23 mouse cellular contexts compared by ENCODE assay signal in the genomic region with DNA sequence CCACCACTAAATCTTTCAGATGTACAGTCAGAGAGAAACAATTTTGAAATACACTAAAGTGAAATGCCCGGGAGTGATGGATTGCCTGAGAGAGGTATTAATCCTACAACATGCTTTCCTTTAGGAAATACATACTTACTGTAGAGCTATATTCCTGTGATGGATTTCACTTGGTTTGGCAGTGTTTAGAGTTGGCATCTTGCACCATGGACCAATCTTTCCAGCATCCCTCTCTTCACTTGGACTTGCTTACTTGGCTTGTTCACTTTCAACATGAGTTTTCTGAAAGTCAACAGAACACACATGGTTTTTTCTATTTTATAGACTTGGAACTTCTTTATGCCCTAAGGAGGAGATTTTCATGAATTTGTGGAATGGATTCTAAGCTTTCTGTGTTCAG.
DNase-seq lines count a peak whose midpoint lies in the region; ATAC-seq and TF ChIP-seq lines count a peak whose summit lies in the region.
"Had no signal": no experiment of that assay in that cellular context is flagged by ENCODE, and none has a peak within 500 bp of the region (broad histone marks: within the 10 kb centered on the region; RNA-seq: fewer than 3 reads in every experiment).

No protein-coding gene starts in this region.

- peak; percentile 30 for DNase-seq in forebrain, embryonic 14.5 days (ENCODE audit: low spot score)
- DNase-seq in forebrain, postnatal 0 days: peak; percentile 61
- peak; percentile 7 for DNase-seq in heart, adult 11 months
- no peak for DNase-seq in heart, postnatal 25 days (ENCODE audit: low spot score)
- DNase-seq in brain, embryonic 14.5 days (ENCODE audit: low read depth): peak; percentile 51
- DNase-seq in cerebellum, postnatal 14 days: no peak
- DNase-seq: adrenal gland, adult 2 months; adrenal gland, adult 8-10 months; adrenal gland, postnatal 10 days; adrenal gland, postnatal 14 days; adrenal gland, postnatal 25 days; adrenal gland, postnatal 36 days; B cell, adult 2 months; cerebellum, adult 11 months; cerebellum, adult 11-12 months; cerebellum, adult 18-20 months had no signal

- no peak for TF ChIP-seq POLR2A in brain, embryonic 14.5 days (IDR thresholded peaks at IDR 0.05; ENCODE audit: borderline replicate concordance, extremely low read depth, insufficient read depth, insufficient read length, poor library complexity, severe bottlenecking)

- H3K9ac ChIP-seq in forebrain, embryonic 14.5 days (ENCODE audit: low read length): no peak overlapping the region
- no peak overlapping the region for H3K9ac ChIP-seq in forebrain, embryonic 15.5 days (replicated peaks)
- no peak overlapping the region for H3K9ac ChIP-seq in forebrain, postnatal 0 days
- no peak overlapping the region for H3K9ac ChIP-seq in forebrain, embryonic 13.5 days

- WGBS in forebrain, embryonic 14.5 days: 84% methylated on average over 1 of the region's 1 CpGs
- WGBS in forebrain, embryonic 15.5 days: 93% methylated on average over 1 of the region's 1 CpGs
- 75% methylated on average over 1 of the region's 1 CpGs for WGBS in forebrain, postnatal 0 days
- 85% methylated on average over 1 of the region's 1 CpGs for WGBS in forebrain, embryonic 13.5 days

- no peak overlapping the region for H3K27ac ChIP-seq in forebrain, embryonic 14.5 days (ENCODE audit: low read depth, low read length)
- H3K27ac ChIP-seq in forebrain, embryonic 15.5 days (replicated peaks): no peak overlapping the region
- H3K27ac ChIP-seq in forebrain, postnatal 0 days (ENCODE audit: low read depth, low read length): no peak overlapping the region
- no peak overlapping the region for H3K27ac ChIP-seq in forebrain, embryonic 13.5 days

- ATAC-seq in forebrain, embryonic 14.5 days: no peak
- ATAC-seq in forebrain, embryonic 15.5 days (replicated peaks): no peak
- ATAC-seq in forebrain, postnatal 0 days: no peak
- ATAC-seq in forebrain, embryonic 13.5 days: no peak
- ATAC-seq: activated CD4-positive, CD25-positive, alpha-beta regulatory T cell, adult 4 months; CD4-positive, CD25-positive, alpha-beta regulatory T cell, adult 4 months; Patski had no signal

- H3K4me2 ChIP-seq in forebrain, embryonic 14.5 days (ENCODE audit: low read length): no peak overlapping the region
- H3K4me2 ChIP-seq in forebrain, embryonic 15.5 days (replicated peaks): no peak overlapping the region
- no peak overlapping the region for H3K4me2 ChIP-seq in forebrain, postnatal 0 days (ENCODE audit: low read depth)
- H3K4me2 ChIP-seq in forebrain, embryonic 13.5 days: no peak overlapping the region

- no peak overlapping the region for H3K4me3 ChIP-seq in forebrain, embryonic 14.5 days (ENCODE audit: low read depth, low read length)
- H3K4me3 ChIP-seq in forebrain, embryonic 15.5 days: no peak overlapping the region
- H3K4me3 ChIP-seq in forebrain, postnatal 0 days (ENCODE audit: low read depth, low read length): no peak overlapping the region
- H3K4me3 ChIP-seq in forebrain, embryonic 13.5 days: no peak overlapping the region

- TF ChIP-seq CTCF in forebrain, postnatal 0 days (IDR thresholded peaks at IDR 0.05; ENCODE audit: low read depth): no peak
- no peak for TF ChIP-seq CTCF in brain, embryonic 14.5 days (IDR thresholded peaks at IDR 0.05; ENCODE audit: borderline replicate concordance, extremely low read depth, insufficient read depth, insufficient read length)

- no peaks in the 10 kb centered on the region for H3K4me1 ChIP-seq in forebrain, embryonic 14.5 days (ENCODE audit: control insufficient read depth, insufficient read depth, low read length)
- no peaks in the 10 kb centered on the region for H3K4me1 ChIP-seq in forebrain, embryonic 15.5 days
- H3K4me1 ChIP-seq in forebrain, postnatal 0 days (ENCODE audit: insufficient read depth): no peaks in the 10 kb centered on the region
- H3K4me1 ChIP-seq in forebrain, embryonic 13.5 days: no peaks in the 10 kb centered on the region

- no peaks in the 10 kb centered on the region for H3K9me3 ChIP-seq in forebrain, embryonic 14.5 days (replicated peaks; ENCODE audit: control insufficient read depth, low read length)
- no peaks in the 10 kb centered on the region for H3K9me3 ChIP-seq in forebrain, embryonic 15.5 days
- H3K9me3 ChIP-seq in forebrain, postnatal 0 days (ENCODE audit: low read length): no peaks in the 10 kb centered on the region
- H3K9me3 ChIP-seq in forebrain, embryonic 13.5 days (replicated peaks): no peaks in the 10 kb centered on the region

- intact Hi-C loops in heart, postnatal 25 days (cut with DNase I): no loop called here

- no peaks in the 10 kb centered on the region for H3K27me3 ChIP-seq in forebrain, embryonic 14.5 days (replicated peaks; ENCODE audit: control insufficient read depth, insufficient read depth, low read length)
- H3K27me3 ChIP-seq in forebrain, embryonic 15.5 days: no peaks in the 10 kb centered on the region
- H3K27me3 ChIP-seq in forebrain, postnatal 0 days (ENCODE audit: insufficient read depth, low read length): no peaks in the 10 kb centered on the region
- no peaks in the 10 kb centered on the region for H3K27me3 ChIP-seq in forebrain, embryonic 13.5 days
- H3K27me3 ChIP-seq: CH12.LX had no signal

- H3K36me3 ChIP-seq in forebrain, embryonic 14.5 days (ENCODE audit: control insufficient read depth, insufficient read depth, low read length): no peaks in the 10 kb centered on the region
- no peaks in the 10 kb centered on the region for H3K36me3 ChIP-seq in forebrain, embryonic 15.5 days
- no peaks in the 10 kb centered on the region for H3K36me3 ChIP-seq in forebrain, postnatal 0 days (ENCODE audit: insufficient read depth)
- no peaks in the 10 kb centered on the region for H3K36me3 ChIP-seq in forebrain, embryonic 13.5 days (ENCODE audit: poor library complexity, severe bottlenecking)
- H3K36me3 ChIP-seq: G1E had no signal

Comparison
In these comparisons a context has a peak if more than half of its experiments do, and no peak if none do; other contexts are left out.
1. DNase-seq: peak in forebrain, embryonic 14.5 days (single experiment), forebrain, postnatal 0 days (single experiment), heart, adult 11 months (single experiment) and brain, embryonic 14.5 days (single experiment); none in heart, postnatal 25 days (single experiment) and cerebellum, postnatal 14 days (0 of 2).